Mouse (Mus musculus): ENCODE data around the gene Fars2.

GRCm38 (mm10) chr13:36533071-36533470 is 415.9 kb downstream of the Fars2 start:
- TF ChIP-seq GATA2 (IDR thresholded peaks at IDR 0.05; ENCODE audit: borderline replicate concordance, low read depth, low read length) (no peak), CTCF (IDR thresholded peaks at IDR 0.05; ENCODE audit: low read depth, low read length) (no peak)
